8 mouse cellular contexts compared by ENCODE assay signal in the genomic region with DNA sequence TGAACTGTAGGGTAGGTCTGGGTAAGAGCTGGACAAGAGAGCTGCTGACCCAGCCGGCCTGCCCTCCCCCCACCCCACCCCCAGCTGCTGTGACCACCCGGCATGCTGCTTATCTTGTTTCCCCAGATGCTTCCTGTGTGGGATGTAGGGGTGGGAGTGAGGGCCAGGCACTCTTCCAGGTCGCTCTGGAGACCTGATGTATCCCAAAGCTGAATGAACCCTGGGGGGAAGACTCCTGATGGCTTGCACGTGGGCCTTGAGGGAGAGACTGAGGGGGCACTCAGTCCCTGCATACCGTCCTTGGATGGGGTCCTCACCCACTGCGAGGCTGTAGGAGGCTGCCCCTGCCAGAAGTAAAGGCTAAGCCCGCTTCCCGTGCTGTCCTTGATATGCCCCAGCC. TPM values are rescaled to one million over a fixed set of nuclear protein-coding genes. Genes with fewer than 3 reads are reported as not detected.
A peak's percentile ranks its signal among the peaks of the same experiment; 100 is the strongest.
DNase-seq lines count a peak whose midpoint lies in the region; ATAC-seq lines count a peak whose summit lies in the region.

No protein-coding gene starts in this region.

- H3K36me3 ChIP-seq in forebrain, embryonic 11.5 days (ENCODE audit: control insufficient read depth, insufficient read depth, low read length): no peaks in the 10 kb centered on the region
- no peaks in the 10 kb centered on the region for H3K36me3 ChIP-seq in forebrain, embryonic 14.5 days (ENCODE audit: control insufficient read depth, insufficient read depth, low read length)
- H3K36me3 ChIP-seq in kidney, embryonic 14.5 days (ENCODE audit: control insufficient read depth, insufficient read depth, low read length): no peaks in the 10 kb centered on the region

- H3K27me3 ChIP-seq in forebrain, embryonic 11.5 days (ENCODE audit: control insufficient read depth, insufficient read depth, low read length): no peaks in the 10 kb centered on the region
- no peaks in the 10 kb centered on the region for H3K27me3 ChIP-seq in forebrain, embryonic 14.5 days (replicated peaks; ENCODE audit: control insufficient read depth, insufficient read depth, low read length)
- H3K27me3 ChIP-seq in kidney, embryonic 14.5 days (ENCODE audit: control insufficient read depth, insufficient read depth, low read length): no peaks in the 10 kb centered on the region

- H3K27ac ChIP-seq in forebrain, embryonic 11.5 days (ENCODE audit: low read depth, low read length): peak overlapping the region; percentile 2; the same call in 1 of the 2 replicates
- no peak overlapping the region for H3K27ac ChIP-seq in forebrain, embryonic 14.5 days (ENCODE audit: low read depth, low read length)
- peak overlapping the region; percentile 92 for H3K27ac ChIP-seq in kidney, embryonic 14.5 days (ENCODE audit: low read depth, low read length)

- 78% methylated on average over 8 of the region's 8 CpGs for WGBS in forebrain, embryonic 11.5 days
- 71% methylated on average over 8 of the region's 8 CpGs for WGBS in forebrain, embryonic 14.5 days
- 29% methylated on average over 8 of the region's 8 CpGs for WGBS in kidney, embryonic 14.5 days

- H3K9me3 ChIP-seq in forebrain, embryonic 11.5 days (ENCODE audit: control insufficient read depth, low read length): no peaks in the 10 kb centered on the region
- H3K9me3 ChIP-seq in forebrain, embryonic 14.5 days (replicated peaks; ENCODE audit: control insufficient read depth, low read length): no peaks in the 10 kb centered on the region
- no peaks in the 10 kb centered on the region for H3K9me3 ChIP-seq in kidney, embryonic 14.5 days (ENCODE audit: control insufficient read depth, low read length)

- peaks cover 3% of the 10 kb centered on the region; the same call in 1 of the 2 replicates for H3K4me1 ChIP-seq in forebrain, embryonic 11.5 days (replicated peaks; ENCODE audit: control insufficient read depth, insufficient read depth, low read length)
- H3K4me1 ChIP-seq in forebrain, embryonic 14.5 days (ENCODE audit: control insufficient read depth, insufficient read depth, low read length): no peaks in the 10 kb centered on the region
- peaks cover 20% of the 10 kb centered on the region for H3K4me1 ChIP-seq in kidney, embryonic 14.5 days (ENCODE audit: control insufficient read depth, insufficient read depth, low read length)

- no peak overlapping the region for H3K4me3 ChIP-seq in forebrain, embryonic 11.5 days (ENCODE audit: low read depth, low read length)
- H3K4me3 ChIP-seq in forebrain, embryonic 14.5 days (ENCODE audit: low read depth, low read length): no peak overlapping the region
- no peak overlapping the region for H3K4me3 ChIP-seq in kidney, embryonic 14.5 days (ENCODE audit: low read length)

- no peak overlapping the region for H3K4me2 ChIP-seq in forebrain, embryonic 11.5 days (ENCODE audit: low read depth, low read length, severe bottlenecking)
- no peak overlapping the region for H3K4me2 ChIP-seq in forebrain, embryonic 14.5 days (ENCODE audit: low read length)
- no peak overlapping the region; the same call in 1 of the 2 replicates for H3K4me2 ChIP-seq in kidney, embryonic 14.5 days (replicated peaks; ENCODE audit: low read depth, low read length)

- ATAC-seq in forebrain, embryonic 11.5 days (replicated peaks; ENCODE audit: low FRiP score): no peak
- no peak for ATAC-seq in forebrain, embryonic 14.5 days
- 0 out of 2 replicates have a peak, but pooled peaks have one; percentile 18 for ATAC-seq in erythroblast, adult 5-6 weeks (replicated peaks; ENCODE audit: low FRiP score, poor library complexity, severe bottlenecking)
- peak; percentile 25 for ATAC-seq in kidney, embryonic 14.5 days (ENCODE audit: low FRiP score, low TSS enrichment)
- no peak for ATAC-seq in granulocyte monocyte progenitor cell, adult 5-6 weeks (replicated peaks; ENCODE audit: poor library complexity, severe bottlenecking)
- no peak for ATAC-seq in megakaryocyte-erythroid progenitor cell, adult 5-6 weeks (replicated peaks; ENCODE audit: low FRiP score, low TSS enrichment, poor library complexity, severe bottlenecking)

- no peak overlapping the region for H3K9ac ChIP-seq in forebrain, embryonic 11.5 days (ENCODE audit: low read length)
- H3K9ac ChIP-seq in forebrain, embryonic 14.5 days (ENCODE audit: low read length): no peak overlapping the region
- H3K9ac ChIP-seq in kidney, embryonic 14.5 days (ENCODE audit: low read depth, low read length): peak overlapping the region; percentile 28; the same call in 1 of the 2 replicates

- no peak for DNase-seq in forebrain, embryonic 11.5 days (ENCODE audit: low spot score)
- no peak for DNase-seq in forebrain, embryonic 14.5 days (ENCODE audit: low spot score)
- peak; percentile 82 for DNase-seq in lung, postnatal 10 days
- DNase-seq in Muller cell, postnatal 12 days (ENCODE audit: inconsistent ontology term): no peak

RNA-seq across cellular contexts. Expression of a gene that starts 21.7 kb away (rescaled TPM):
- polyA plus RNA-seq in forebrain, embryonic 11.5 days (2014; fragmentation: Nextera tagmentation; extraction: Ambion mirVana): 524 and 551 TPM in 2 replicates
- 634 and 784 TPM in 2 replicates for polyA plus RNA-seq in forebrain, embryonic 14.5 days (2014; fragmentation: Nextera tagmentation; extraction: Ambion mirVana)
- 150 and 160 TPM in 2 replicates for total RNA-seq in erythroblast, adult 5-6 weeks (2015; ENCODE audit: low replicate concordance)
- total RNA-seq in erythroblast, adult 5-6 weeks (2017; ENCODE audit: low replicate concordance): 72.8 and 92.6 TPM in 2 replicates
- 689 and 1,049 TPM in 2 replicates for polyA plus RNA-seq in kidney, embryonic 14.5 days (2014; fragmentation: Nextera tagmentation; extraction: Ambion mirVana)
- total RNA-seq in granulocyte monocyte progenitor cell, adult 5-6 weeks (2014; fragmentation: Nextera tagmentation): 630 and 670 TPM in 2 replicates
- 410 and 442 TPM in 2 replicates for total RNA-seq in granulocyte monocyte progenitor cell, adult 5-6 weeks (2017)
- total RNA-seq in megakaryocyte-erythroid progenitor cell, adult 5-6 weeks (2014; fragmentation: Nextera tagmentation): 536 and 684 TPM in 2 replicates
- 637 and 817 TPM in 2 replicates for total RNA-seq in megakaryocyte-erythroid progenitor cell, adult 5-6 weeks (2017)

RNA-seq across cellular contexts. Expression of a gene that starts 26.2 kb away (rescaled TPM):
- polyA plus RNA-seq in forebrain, embryonic 11.5 days (2014; fragmentation: Nextera tagmentation; extraction: Ambion mirVana): 0.94 and 1.7 TPM in 2 replicates
- 0.19 and 0.31 TPM in 2 replicates for polyA plus RNA-seq in forebrain, embryonic 14.5 days (2014; fragmentation: Nextera tagmentation; extraction: Ambion mirVana)
- total RNA-seq in erythroblast, adult 5-6 weeks (2015; ENCODE audit: low replicate concordance): not detected in 2 replicates
- total RNA-seq in erythroblast, adult 5-6 weeks (2017; ENCODE audit: low replicate concordance): not detected in 2 replicates
- polyA plus RNA-seq in kidney, embryonic 14.5 days (2014; fragmentation: Nextera tagmentation; extraction: Ambion mirVana): 0.44 and 0.65 TPM in 2 replicates
- not detected in 2 replicates for total RNA-seq in granulocyte monocyte progenitor cell, adult 5-6 weeks (2014; fragmentation: Nextera tagmentation)
- total RNA-seq in granulocyte monocyte progenitor cell, adult 5-6 weeks (2017): not detected in 2 replicates
- total RNA-seq in megakaryocyte-erythroid progenitor cell, adult 5-6 weeks (2014; fragmentation: Nextera tagmentation): not detected in 2 replicates
- not detected in 2 replicates for total RNA-seq in megakaryocyte-erythroid progenitor cell, adult 5-6 weeks (2017)

RNA-seq across cellular contexts. Expression of a gene that starts 36.0 kb away (rescaled TPM):
- polyA plus RNA-seq in forebrain, embryonic 11.5 days (2014; fragmentation: Nextera tagmentation; extraction: Ambion mirVana): not detected in 2 replicates
- polyA plus RNA-seq in forebrain, embryonic 14.5 days (2014; fragmentation: Nextera tagmentation; extraction: Ambion mirVana): not detected in 2 replicates
- total RNA-seq in erythroblast, adult 5-6 weeks (2015; ENCODE audit: low replicate concordance): not detected in 2 replicates
- not detected in 2 replicates for total RNA-seq in erythroblast, adult 5-6 weeks (2017; ENCODE audit: low replicate concordance)
- not detected in 2 replicates for polyA plus RNA-seq in kidney, embryonic 14.5 days (2014; fragmentation: Nextera tagmentation; extraction: Ambion mirVana)
- total RNA-seq in granulocyte monocyte progenitor cell, adult 5-6 weeks (2014; fragmentation: Nextera tagmentation): not detected in 2 replicates
- not detected in 2 replicates for total RNA-seq in granulocyte monocyte progenitor cell, adult 5-6 weeks (2017)
- not detected in 2 replicates for total RNA-seq in megakaryocyte-erythroid progenitor cell, adult 5-6 weeks (2014; fragmentation: Nextera tagmentation)
- not detected in 2 replicates for total RNA-seq in megakaryocyte-erythroid progenitor cell, adult 5-6 weeks (2017)

RNA-seq across cellular contexts. Expression of a gene that starts 37.2 kb away (rescaled TPM):
- polyA plus RNA-seq in forebrain, embryonic 11.5 days (2014; fragmentation: Nextera tagmentation; extraction: Ambion mirVana): 6.3 and 7.6 TPM in 2 replicates
- 12.5 and 20.1 TPM in 2 replicates for polyA plus RNA-seq in forebrain, embryonic 14.5 days (2014; fragmentation: Nextera tagmentation; extraction: Ambion mirVana)
- total RNA-seq in erythroblast, adult 5-6 weeks (2015; ENCODE audit: low replicate concordance): 8.3 and 8.6 TPM in 2 replicates
- 13.4 and 20.5 TPM in 2 replicates for total RNA-seq in erythroblast, adult 5-6 weeks (2017; ENCODE audit: low replicate concordance)
- 13.6 and 20.6 TPM in 2 replicates for polyA plus RNA-seq in kidney, embryonic 14.5 days (2014; fragmentation: Nextera tagmentation; extraction: Ambion mirVana)
- total RNA-seq in granulocyte monocyte progenitor cell, adult 5-6 weeks (2014; fragmentation: Nextera tagmentation): 11.2 and 11.4 TPM in 2 replicates
- total RNA-seq in granulocyte monocyte progenitor cell, adult 5-6 weeks (2017): 2.9 and 4.7 TPM in 2 replicates
- 6.7 and 8.2 TPM in 2 replicates for total RNA-seq in megakaryocyte-erythroid progenitor cell, adult 5-6 weeks (2014; fragmentation: Nextera tagmentation)
- total RNA-seq in megakaryocyte-erythroid progenitor cell, adult 5-6 weeks (2017): 6.0 and 7.1 TPM in 2 replicates

Comparison
In these comparisons a context has a peak if more than half of its experiments do, and no peak if none do; other contexts are left out.
1. ATAC-seq: peak in erythroblast, adult 5-6 weeks (single experiment) and kidney, embryonic 14.5 days (single experiment); none in forebrain, embryonic 11.5 days (single experiment), forebrain, embryonic 14.5 days (single experiment), granulocyte monocyte progenitor cell, adult 5-6 weeks (single experiment) and megakaryocyte-erythroid progenitor cell, adult 5-6 weeks (single experiment).